Comparison of ENCODE assay signal across 29 mouse cellular contexts in genomic region chr15:3281737-3282136, GRCm38 (mm10). TPM values are rescaled to one million over a fixed set of nuclear protein-coding genes. Genes with fewer than 3 reads are reported as not detected.
DNase-seq lines count a peak whose midpoint lies in the region; ATAC-seq and TF ChIP-seq lines count a peak whose summit lies in the region.
"Had no signal": no experiment of that assay in that cellular context is flagged by ENCODE, and none has a peak within 500 bp of the region (broad histone marks: within the 10 kb centered on the region; RNA-seq: fewer than 3 reads in every experiment).

No protein-coding gene starts in this region.

- no peak for TF ChIP-seq POLR2A in liver, adult 2 months (IDR thresholded peaks at IDR 0.05; ENCODE audit: extremely low read depth, insufficient read depth, low read length)

- no peak overlapping the region for H3K4me3 ChIP-seq in liver, adult 2 months (ENCODE audit: insufficient read depth, low read depth, low read length)
- no peak overlapping the region for H3K4me3 ChIP-seq in midbrain, embryonic 11.5 days (ENCODE audit: low read depth, low read length)
- no peak overlapping the region for H3K4me3 ChIP-seq in midbrain, postnatal 0 days (ENCODE audit: low read depth, low read length)
- H3K4me3 ChIP-seq in liver, postnatal 0 days (ENCODE audit: low read depth, low read length) = no peak overlapping the region
- H3K4me3 ChIP-seq: forebrain, embryonic 10.5 days; forebrain, embryonic 13.5 days; heart, adult 2 months; heart, embryonic 10.5 days; heart, embryonic 13.5 days; hindbrain, embryonic 12.5 days; hindbrain, embryonic 15.5 days had no signal

- no peak overlapping the region for H3K27ac ChIP-seq in liver, adult 2 months (replicated peaks; ENCODE audit: insufficient read depth, low read depth, low read length)
- H3K27ac ChIP-seq in midbrain, embryonic 11.5 days (ENCODE audit: low read depth, low read length) = no peak overlapping the region
- no peak overlapping the region for H3K27ac ChIP-seq in midbrain, postnatal 0 days (ENCODE audit: low read depth, low read length)
- no peak overlapping the region for H3K27ac ChIP-seq in liver, postnatal 0 days (ENCODE audit: low read depth)
- H3K27ac ChIP-seq: forebrain, embryonic 10.5 days; forebrain, embryonic 13.5 days; heart, adult 2 months; heart, embryonic 10.5 days; heart, embryonic 13.5 days; hindbrain, embryonic 12.5 days; hindbrain, embryonic 15.5 days had no signal

- no peaks in the 10 kb centered on the region for H3K79me2 ChIP-seq in liver, adult 2 months (ENCODE audit: control insufficient read depth, insufficient read depth, low read length)

- no peak overlapping the region for H3K4me2 ChIP-seq in midbrain, embryonic 11.5 days
- H3K4me2 ChIP-seq in midbrain, postnatal 0 days (ENCODE audit: low read depth, low read length, poor library complexity, severe bottlenecking) = no peak overlapping the region
- H3K4me2 ChIP-seq in liver, postnatal 0 days (ENCODE audit: low read depth, low read length) = no peak overlapping the region
- H3K4me2 ChIP-seq: forebrain, embryonic 13.5 days; heart, embryonic 13.5 days; hindbrain, embryonic 12.5 days; hindbrain, embryonic 15.5 days had no signal

- no peaks in the 10 kb centered on the region for H3K27me3 ChIP-seq in liver, adult 2 months (ENCODE audit: control insufficient read depth, insufficient read depth, low read length)
- no peaks in the 10 kb centered on the region for H3K27me3 ChIP-seq in midbrain, embryonic 11.5 days (ENCODE audit: control insufficient read depth, insufficient read depth, low read length)
- no peaks in the 10 kb centered on the region for H3K27me3 ChIP-seq in midbrain, postnatal 0 days (ENCODE audit: insufficient read depth, low read length)
- H3K27me3 ChIP-seq in liver, postnatal 0 days (ENCODE audit: insufficient read depth, low read length) = no peaks in the 10 kb centered on the region
- H3K27me3 ChIP-seq: CH12.LX; forebrain, embryonic 13.5 days; heart, embryonic 13.5 days; hindbrain, embryonic 12.5 days; hindbrain, embryonic 15.5 days had no signal

- H3K36me3 ChIP-seq in liver, adult 2 months (ENCODE audit: control insufficient read depth, insufficient read depth, low read length) = peaks cover 39% of the 10 kb centered on the region
- H3K36me3 ChIP-seq in midbrain, embryonic 11.5 days (ENCODE audit: control insufficient read depth, insufficient read depth, low read length) = no peaks in the 10 kb centered on the region
- peaks cover 3% of the 10 kb centered on the region; the same call in 1 of the 2 replicates for H3K36me3 ChIP-seq in midbrain, postnatal 0 days (ENCODE audit: insufficient read depth, low read length)
- peaks cover 21% of the 10 kb centered on the region for H3K36me3 ChIP-seq in liver, postnatal 0 days (replicated peaks; ENCODE audit: insufficient read depth, low read length)
- H3K36me3 ChIP-seq: forebrain, embryonic 10.5 days; G1E; hindbrain, embryonic 15.5 days had no signal

- DNase-seq in liver, adult 2 months (ENCODE audit: extremely low read depth, low read depth, low spot score) = peak; percentile 85
- no peak for DNase-seq in liver
- no peak for DNase-seq in midbrain, embryonic 11.5 days (ENCODE audit: low spot score, missing footprints)
- DNase-seq in midbrain, postnatal 0 days (ENCODE audit: low spot score) = no peak
- no peak for DNase-seq in liver, postnatal 0 days
- DNase-seq in Muller cell, postnatal 12 days (ENCODE audit: inconsistent ontology term) = no peak
- DNase-seq: adrenal gland, postnatal 10 days; adrenal gland, postnatal 36 days; B cell, adult 2 months; cerebellum, adult 18-20 months; cerebellum, adult 9-10 months; cerebellum, postnatal 14 days; gastrocnemius, postnatal 10 days; gastrocnemius, postnatal 36 days; heart, adult 2 months; heart, postnatal 14 days had no signal

- no peak for TF ChIP-seq EP300 in liver, postnatal 0 days (IDR thresholded peaks at IDR 0.05; ENCODE audit: low read depth)

- H3K9me3 ChIP-seq in midbrain, embryonic 11.5 days (ENCODE audit: control insufficient read depth, low read length) = no peaks in the 10 kb centered on the region
- no peaks in the 10 kb centered on the region for H3K9me3 ChIP-seq in midbrain, postnatal 0 days (ENCODE audit: low read length)
- H3K9me3 ChIP-seq in liver, postnatal 0 days (ENCODE audit: low read length) = no peaks in the 10 kb centered on the region
- H3K9me3 ChIP-seq: forebrain, embryonic 10.5 days; forebrain, embryonic 13.5 days; G1E; heart, embryonic 10.5 days; heart, embryonic 13.5 days; hindbrain, embryonic 12.5 days; hindbrain, embryonic 15.5 days had no signal

- peaks cover 5% of the 10 kb centered on the region for H3K4me1 ChIP-seq in liver, adult 2 months (ENCODE audit: control insufficient read depth, insufficient read depth, low read length)
- H3K4me1 ChIP-seq in midbrain, embryonic 11.5 days (ENCODE audit: control insufficient read depth, insufficient read depth, low read length) = no peaks in the 10 kb centered on the region
- H3K4me1 ChIP-seq in midbrain, postnatal 0 days (ENCODE audit: insufficient read depth, low read length) = no peaks in the 10 kb centered on the region
- no peaks in the 10 kb centered on the region for H3K4me1 ChIP-seq in liver, postnatal 0 days (ENCODE audit: insufficient read depth)
- H3K4me1 ChIP-seq: forebrain, embryonic 13.5 days; heart, embryonic 10.5 days; hindbrain, embryonic 12.5 days; hindbrain, embryonic 15.5 days had no signal

- 0 out of 2 replicates have a peak, but pooled peaks have one; percentile 42 for ATAC-seq in midbrain, embryonic 11.5 days (ENCODE audit: low FRiP score)
- ATAC-seq in midbrain, postnatal 0 days (ENCODE audit: low FRiP score) = no peak
- peak; percentile 63 for ATAC-seq in liver, postnatal 0 days
- no peak for ATAC-seq in activated CD4-positive, CD25-positive, alpha-beta regulatory T cell, adult 4 months
- ATAC-seq: forebrain, embryonic 13.5 days; forebrain, embryonic 16.5 days had no signal

- TF ChIP-seq CTCF in liver, adult 2 months (IDR thresholded peaks at IDR 0.05; ENCODE audit: low read depth, low read length) = no peak
- no peak for TF ChIP-seq CTCF in midbrain, postnatal 0 days (IDR thresholded peaks at IDR 0.05)
- TF ChIP-seq CTCF in liver, postnatal 0 days (IDR thresholded peaks at IDR 0.05; ENCODE audit: low read depth) = no peak

- H3K9ac ChIP-seq in liver, adult 2 months (ENCODE audit: low read depth, low read length) = no peak overlapping the region
- H3K9ac ChIP-seq in midbrain, embryonic 11.5 days (ENCODE audit: low read length) = no peak overlapping the region
- no peak overlapping the region for H3K9ac ChIP-seq in midbrain, postnatal 0 days (replicated peaks; ENCODE audit: low read length, poor library complexity, severe bottlenecking)
- H3K9ac ChIP-seq in liver, postnatal 0 days (replicated peaks) = no peak overlapping the region
- H3K9ac ChIP-seq: forebrain, embryonic 13.5 days; heart, embryonic 13.5 days; hindbrain, embryonic 12.5 days; hindbrain, embryonic 15.5 days had no signal

- 26% methylated on average over 1 of the region's 1 CpGs for WGBS in liver, adult 2 months
- WGBS in midbrain, embryonic 11.5 days = 79% methylated on average over 1 of the region's 1 CpGs
- WGBS in midbrain, postnatal 0 days = 58% methylated on average over 1 of the region's 1 CpGs
- WGBS in liver, postnatal 0 days (ENCODE audit: insufficient replicate concordance) = 56% methylated on average over 1 of the region's 1 CpGs

RNA-seq across cellular contexts. Expression of gene Selenop, which starts 13.4 kb away (rescaled TPM):
- 6,785 and 8,531 TPM in 2 replicates for total RNA-seq in liver, adult 2 months (2014; rRNA removed)
- 1,988 and 2,372 TPM in 2 replicates for polyA plus RNA-seq in liver, adult 2 months (2012; rRNA removed)
- 81.0 and 95.7 TPM in 2 replicates for polyA plus RNA-seq in midbrain, embryonic 11.5 days (2014; fragmentation: Nextera tagmentation; extraction: Ambion mirVana)
- total RNA-seq in midbrain, postnatal 0 days (2014; rRNA removed) = 267 and 322 TPM in 2 replicates
- 201 and 233 TPM in 2 replicates for polyA plus RNA-seq in midbrain, postnatal 0 days (2015; fragmentation: Nextera tagmentation; extraction: Ambion mirVana)
- polyA plus RNA-seq in liver, postnatal 0 days (2015; fragmentation: Nextera tagmentation; extraction: Ambion mirVana) = 4,176 and 4,221 TPM in 2 replicates
- polyA plus RNA-seq in activated CD4-positive, CD25-positive, alpha-beta regulatory T cell, adult 4 months (2017; shearing (Covaris generic)) = 100 to 1,000 TPM; 139 to 155 TPM
- polyA plus RNA-seq: G1E had no signal

RNA-seq across cellular contexts. Expression of gene Ccdc152, which starts 21.6 kb away (rescaled TPM):
- 5.3 and 7.3 TPM in 2 replicates for total RNA-seq in liver, adult 2 months (2014; rRNA removed)
- polyA plus RNA-seq in liver, adult 2 months (2012; rRNA removed) = 9.7 and 12.5 TPM in 2 replicates
- polyA plus RNA-seq in midbrain, embryonic 11.5 days (2014; fragmentation: Nextera tagmentation; extraction: Ambion mirVana) = 0.16 TPM in 1 of 2 replicates, not detected in the other
- total RNA-seq in midbrain, postnatal 0 days (2014; rRNA removed) = not detected in 2 replicates
- polyA plus RNA-seq in midbrain, postnatal 0 days (2015; fragmentation: Nextera tagmentation; extraction: Ambion mirVana) = 0.42 and 0.61 TPM in 2 replicates
- polyA plus RNA-seq in liver, postnatal 0 days (2015; fragmentation: Nextera tagmentation; extraction: Ambion mirVana) = 5.6 and 5.9 TPM in 2 replicates
- 1 to 10 TPM in 1 of 2 experiments, under 1 TPM in 1; 0.74 to 1.0 TPM for polyA plus RNA-seq in activated CD4-positive, CD25-positive, alpha-beta regulatory T cell, adult 4 months (2017; shearing (Covaris generic))
- total RNA-seq: adrenal gland, postnatal 10 days; adrenal gland, postnatal 36 days; gastrocnemius, adult 18-20 months; gastrocnemius, postnatal 10 days; gastrocnemius, postnatal 36 days; granulocyte monocyte progenitor cell, adult 5-6 weeks; heart, adult 2 months had no signal
- polyA plus RNA-seq: embryonic facial prominence, embryonic 11.5 days; forebrain, embryonic 13.5 days; forebrain, embryonic 16.5 days; G1E; heart, embryonic 10.5 days; hindbrain, embryonic 12.5 days; hindbrain, embryonic 15.5 days had no signal

Comparison
In these comparisons a context has a peak if more than half of its experiments do, and no peak if none do; other contexts are left out.
1. ATAC-seq: peak in midbrain, embryonic 11.5 days (single experiment) and liver, postnatal 0 days (single experiment); none in midbrain, postnatal 0 days (single experiment) and activated CD4-positive, CD25-positive, alpha-beta regulatory T cell, adult 4 months (single experiment).